Mouse (Mus musculus): ENCODE measurements around the gene Gm12185. TPM values are rescaled to one million over a fixed set of nuclear protein-coding genes. Genes with fewer than 3 reads are reported as not detected.
"Not testable (repeated sequence)": the region's sequence is repeated elsewhere in the genome, so short reads cannot be mapped to it uniquely, and the experiment has no call there.

Gm12185 gene
- polyA plus RNA-seq, 1 experiment from 2014 or later, result not detected

DNA sequence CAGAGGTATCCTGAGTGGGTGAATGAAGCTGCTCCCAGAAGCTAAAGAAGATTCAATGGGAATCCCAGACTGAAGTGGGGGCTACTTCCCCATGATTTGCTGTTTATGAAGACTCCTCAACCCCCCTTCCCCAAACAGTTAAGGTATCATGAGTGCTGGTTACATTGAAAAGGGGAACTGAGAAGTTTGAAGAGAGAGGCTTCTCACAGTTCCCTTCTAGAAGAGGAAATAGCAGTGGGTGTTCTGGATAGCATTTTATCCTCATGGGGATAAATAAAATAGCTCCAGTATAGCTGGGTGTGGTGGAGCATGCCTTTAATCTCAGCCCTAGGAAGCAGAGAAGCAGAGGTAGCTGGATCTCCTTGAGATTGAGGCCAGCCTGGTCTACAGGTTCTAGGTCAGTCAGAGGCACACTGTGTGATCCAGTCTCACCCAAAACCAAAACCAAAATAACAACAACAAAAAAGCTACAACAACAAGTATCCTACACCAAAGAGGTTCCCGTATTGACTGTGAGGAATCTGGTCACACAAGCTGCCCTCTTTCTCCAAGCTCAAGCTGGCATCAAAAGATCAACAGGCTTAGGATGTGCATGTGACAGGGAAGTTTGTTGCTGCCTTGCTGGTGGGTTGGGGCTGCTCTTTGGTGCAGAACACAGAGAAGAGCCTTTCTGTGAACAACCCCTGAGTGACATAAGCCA, 13.6 kb downstream of the Gm12185 start, which contains the start of gene Olfr56:
Gene Olfr56 (plus strand): TSS at position 650 of the 700 bp plus-strand sequence.
- H3K4me2 ChIP-seq; H3K27ac ChIP-seq; H3K9ac ChIP-seq; H3K27me3 ChIP-seq; H3K4me3 ChIP-seq; H3K36me3 ChIP-seq; H3K4me1 ChIP-seq; H3K9me3 ChIP-seq; ATAC-seq (ENCODE audit: insufficient number of reproducible peaks, insufficient read depth, low FRiP score, low TSS enrichment, low read depth): not testable (repeated sequence)
- no CpG with 5 or more reads among the region's 1 CpGs for WGBS

DNA sequence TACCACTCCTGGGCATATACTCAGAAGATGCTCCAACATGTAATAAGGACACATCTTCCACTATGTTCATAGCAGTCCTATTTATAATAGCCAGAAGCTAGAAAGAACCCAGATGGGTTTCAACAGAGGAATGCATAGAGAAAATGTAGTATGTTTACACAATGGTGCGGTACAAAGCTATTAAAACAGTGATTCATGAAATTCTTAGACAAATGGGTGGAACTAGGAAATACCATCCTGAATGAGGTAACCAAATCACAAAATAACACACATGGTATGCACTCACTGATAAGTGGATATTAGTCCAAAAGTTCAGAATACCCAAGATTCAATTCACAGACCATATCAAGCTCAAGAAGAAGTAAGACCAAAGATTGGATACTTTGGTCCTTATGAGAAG, 17.3 kb downstream of the Gm12185 start:
- no CpG with 5 or more reads among the region's 1 CpGs for WGBS
- H3K36me3 ChIP-seq; H3K27ac ChIP-seq; H3K4me1 ChIP-seq; H3K4me3 ChIP-seq; ATAC-seq (ENCODE audit: insufficient number of reproducible peaks, insufficient read depth, low FRiP score, low TSS enrichment, low read depth); H3K9ac ChIP-seq; H3K27me3 ChIP-seq; H3K4me2 ChIP-seq; H3K9me3 ChIP-seq: not testable (repeated sequence)

DNA sequence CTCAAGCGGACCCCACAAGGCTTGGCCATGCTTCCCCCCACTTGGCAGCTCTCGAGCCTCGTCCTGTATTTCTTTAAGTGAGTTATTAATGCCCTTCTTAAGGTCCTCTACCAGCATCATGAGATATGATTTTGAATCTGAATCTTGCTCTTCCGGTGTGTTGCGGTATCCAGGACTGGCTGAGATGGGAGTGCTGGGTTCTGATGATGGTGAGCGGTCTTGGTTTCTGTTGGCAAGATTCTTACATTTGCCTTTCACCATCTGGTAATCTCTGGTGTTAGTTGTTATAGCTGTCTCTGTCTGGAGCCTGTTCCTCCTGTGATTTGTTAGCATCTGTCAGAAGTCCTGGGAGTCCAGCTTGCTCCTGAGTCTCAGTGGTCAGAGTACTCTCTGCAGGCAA, 45.9 kb downstream of the Gm12185 start, which contains the start of gene Psme2b:
Gene Psme2b (minus strand): TSS at position 101 of the 400 bp plus-strand sequence.
- H3K4me2 ChIP-seq; H3K27me3 ChIP-seq; H3K36me3 ChIP-seq; H3K9ac ChIP-seq; H3K4me3 ChIP-seq; H3K9me3 ChIP-seq; H3K27ac ChIP-seq; ATAC-seq (ENCODE audit: insufficient number of reproducible peaks, insufficient read depth, low FRiP score, low TSS enrichment, low read depth); H3K4me1 ChIP-seq: not testable (repeated sequence)
- WGBS, result 86% methylated on average over 6 of the region's 6 CpGs

DNA sequence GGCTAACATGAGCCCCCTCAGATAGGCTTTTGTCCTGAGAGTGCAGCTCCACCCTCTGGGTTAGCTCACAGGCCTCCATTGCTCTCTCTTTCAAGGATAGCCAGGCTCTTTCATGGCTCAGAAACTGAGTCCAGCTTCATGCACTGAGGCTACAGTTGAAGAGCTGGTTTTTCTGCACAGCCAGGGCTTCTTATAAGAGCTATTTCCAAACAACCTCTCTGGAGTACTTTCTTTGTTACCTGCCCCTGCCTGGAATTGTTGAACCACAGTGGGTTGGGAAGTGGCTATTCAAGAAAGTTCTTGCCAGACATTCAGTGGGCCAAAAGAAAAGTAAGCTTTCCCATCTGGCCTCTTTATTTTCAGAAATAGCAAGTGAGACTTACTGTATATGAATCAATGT, 52.7 kb downstream of the Gm12185 start:
- ATAC-seq (ENCODE audit: insufficient number of reproducible peaks, insufficient read depth, low FRiP score, low TSS enrichment, low read depth); H3K9ac ChIP-seq; H3K27ac ChIP-seq; H3K4me2 ChIP-seq; H3K4me3 ChIP-seq; H3K36me3 ChIP-seq; H3K9me3 ChIP-seq; H3K4me1 ChIP-seq; H3K27me3 ChIP-seq: not testable (repeated sequence)

DNA sequence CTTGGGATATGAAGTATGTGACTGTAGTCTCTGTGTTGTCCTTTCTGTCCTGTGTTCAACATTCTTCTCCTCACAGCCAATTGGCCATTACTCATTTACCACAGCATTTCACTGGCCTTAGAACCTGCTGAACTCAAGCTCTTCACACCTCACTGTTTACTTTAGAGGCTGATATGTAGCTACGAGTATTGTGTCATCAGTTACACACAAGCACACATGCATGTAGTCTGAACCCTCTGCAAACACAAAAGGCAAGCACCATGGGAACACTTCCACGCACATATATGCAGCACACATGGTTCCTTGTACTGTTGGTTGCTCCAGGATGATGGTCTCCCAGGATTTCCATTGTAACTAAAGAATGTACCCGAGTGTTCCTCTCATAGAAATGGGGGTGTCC, 56.7 kb downstream of the Gm12185 start:
- no CpG with 5 or more reads among the region's 3 CpGs for WGBS

DNA sequence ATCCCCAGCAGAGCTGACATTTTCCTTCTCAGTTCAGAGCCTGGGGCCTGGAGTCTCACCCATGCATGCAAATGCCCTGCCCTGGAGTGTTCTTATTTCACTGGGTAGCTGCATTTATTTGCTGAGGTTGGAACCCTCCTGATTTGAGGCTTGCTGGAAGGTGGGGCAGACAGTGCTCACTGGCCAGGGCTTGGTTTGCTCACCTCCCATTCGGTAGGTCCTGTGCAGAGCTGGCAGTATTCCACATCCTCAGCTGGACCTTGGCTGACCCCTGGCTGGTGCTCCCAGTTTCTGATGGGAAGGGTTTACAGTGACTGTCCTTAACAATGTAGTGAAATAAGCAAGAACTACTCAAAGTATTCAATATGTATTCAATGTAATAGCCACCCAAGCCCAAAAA, 58.1 kb downstream of the Gm12185 start:
- H3K9ac ChIP-seq; H3K4me2 ChIP-seq; H3K4me3 ChIP-seq; H3K4me1 ChIP-seq; H3K9me3 ChIP-seq; H3K36me3 ChIP-seq; ATAC-seq (ENCODE audit: insufficient number of reproducible peaks, insufficient read depth, low FRiP score, low TSS enrichment, low read depth); H3K27ac ChIP-seq; H3K27me3 ChIP-seq: not testable (repeated sequence)
- 75% methylated on average over 1 of the region's 1 CpGs for WGBS

More for the DNA sequence above, 56.7 kb downstream of the Gm12185 start:
- H3K9me3 ChIP-seq; H3K4me3 ChIP-seq; H3K36me3 ChIP-seq; H3K27me3 ChIP-seq; H3K4me2 ChIP-seq; H3K27ac ChIP-seq; H3K9ac ChIP-seq; H3K4me1 ChIP-seq; ATAC-seq (ENCODE audit: insufficient number of reproducible peaks, insufficient read depth, low FRiP score, low TSS enrichment, low read depth): not testable (repeated sequence)

DNA sequence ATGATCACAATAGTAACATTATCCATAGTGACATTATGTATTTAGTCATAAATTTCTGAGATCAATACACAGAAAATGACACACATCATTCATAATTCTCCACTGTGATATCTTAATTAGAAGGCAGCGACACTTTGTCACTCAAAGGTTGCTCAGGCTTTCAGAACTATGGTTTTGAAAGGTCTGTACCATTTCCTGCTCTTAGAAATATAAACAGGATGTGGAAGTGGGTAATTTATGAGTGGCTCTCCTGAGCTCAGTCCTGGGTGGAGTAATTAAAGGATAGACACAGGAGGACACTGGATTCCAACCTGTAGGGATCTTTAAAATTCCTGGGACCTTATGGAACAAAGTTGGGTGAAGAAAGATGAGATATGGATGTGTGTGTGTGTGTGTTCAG, 58.6 kb downstream of the Gm12185 start:
- 73% methylated on average over 1 of the region's 1 CpGs for WGBS
- H3K4me3 ChIP-seq; H3K27ac ChIP-seq; H3K9me3 ChIP-seq; H3K27me3 ChIP-seq; H3K4me2 ChIP-seq; H3K4me1 ChIP-seq; H3K9ac ChIP-seq; ATAC-seq (ENCODE audit: insufficient number of reproducible peaks, insufficient read depth, low FRiP score, low TSS enrichment, low read depth); H3K36me3 ChIP-seq: not testable (repeated sequence)

DNA sequence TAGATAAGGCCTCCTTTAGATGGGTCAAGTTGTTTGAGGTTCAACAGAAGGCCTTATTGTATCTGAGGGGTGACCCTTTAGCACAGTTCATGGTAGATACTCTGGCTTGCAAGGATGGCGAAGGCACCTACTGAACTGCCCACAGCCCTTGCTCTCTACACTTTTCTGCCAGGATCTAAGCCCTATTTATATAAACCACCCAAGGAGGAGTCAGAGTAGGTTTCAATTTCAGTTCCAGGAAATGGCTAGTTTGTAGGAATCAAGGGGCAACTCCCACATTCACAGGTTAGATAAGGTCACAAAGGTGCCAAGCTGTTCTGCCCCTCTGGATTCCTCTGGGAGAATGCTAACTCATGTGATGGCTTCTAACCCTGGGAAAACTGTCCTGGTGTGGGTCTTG, 64.0 kb downstream of the Gm12185 start:
- H3K27me3 ChIP-seq; H3K9me3 ChIP-seq; H3K9ac ChIP-seq; H3K4me1 ChIP-seq; H3K36me3 ChIP-seq; H3K4me3 ChIP-seq; ATAC-seq (ENCODE audit: insufficient number of reproducible peaks, insufficient read depth, low FRiP score, low TSS enrichment, low read depth); H3K27ac ChIP-seq; H3K4me2 ChIP-seq: not testable (repeated sequence)
- 86% methylated on average over 1 of the region's 1 CpGs for WGBS

DNA sequence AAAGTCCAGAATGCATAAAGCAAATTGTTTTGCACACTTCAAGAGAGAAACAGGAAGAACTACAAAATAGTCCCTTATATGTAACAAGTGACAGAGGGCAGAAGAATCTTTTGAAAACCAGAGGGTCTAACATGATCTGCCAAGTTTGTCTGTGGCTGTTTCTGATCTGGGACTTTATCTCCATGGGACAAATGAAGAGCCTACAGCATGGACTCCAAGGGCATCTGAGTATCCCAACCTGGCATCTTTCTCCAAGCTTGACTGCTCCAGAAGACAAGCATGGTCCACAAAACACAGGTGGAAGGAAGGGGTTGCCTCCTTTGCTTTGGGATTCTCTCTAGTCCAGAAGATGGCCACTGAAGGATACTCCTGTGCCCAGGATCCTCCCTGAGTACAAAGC, 65.6 kb downstream of the Gm12185 start:
- H3K27me3 ChIP-seq; H3K4me3 ChIP-seq; H3K9ac ChIP-seq; H3K9me3 ChIP-seq; H3K36me3 ChIP-seq; ATAC-seq (ENCODE audit: insufficient number of reproducible peaks, insufficient read depth, low FRiP score, low TSS enrichment, low read depth); H3K27ac ChIP-seq; H3K4me1 ChIP-seq; H3K4me2 ChIP-seq: not testable (repeated sequence)

DNA sequence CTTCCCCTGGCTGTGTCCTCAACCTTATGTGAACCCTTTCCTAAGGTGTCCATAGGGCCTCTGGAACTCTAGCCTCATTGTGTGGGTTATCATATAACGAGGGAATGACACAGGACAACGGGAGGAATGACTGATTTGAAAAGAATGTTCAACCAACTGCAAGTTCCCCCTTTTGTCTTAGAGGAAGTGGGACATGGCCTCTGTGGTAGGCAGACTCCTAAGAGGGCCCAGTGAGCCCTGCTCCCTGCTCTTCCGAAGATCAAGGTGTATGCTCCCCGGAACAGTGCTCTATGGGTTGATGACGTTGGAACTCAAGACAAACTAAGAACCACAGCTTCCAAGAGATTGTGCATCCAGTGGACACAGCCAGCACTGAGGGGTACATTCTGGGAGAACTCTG, 68.2 kb downstream of the Gm12185 start:
- not testable (repeated sequence) for ATAC-seq (ENCODE audit: insufficient number of reproducible peaks, insufficient read depth, low FRiP score, low TSS enrichment, low read depth); H3K4me3 ChIP-seq
- WGBS, result 82% methylated on average over 5 of the region's 5 CpGs

DNA sequence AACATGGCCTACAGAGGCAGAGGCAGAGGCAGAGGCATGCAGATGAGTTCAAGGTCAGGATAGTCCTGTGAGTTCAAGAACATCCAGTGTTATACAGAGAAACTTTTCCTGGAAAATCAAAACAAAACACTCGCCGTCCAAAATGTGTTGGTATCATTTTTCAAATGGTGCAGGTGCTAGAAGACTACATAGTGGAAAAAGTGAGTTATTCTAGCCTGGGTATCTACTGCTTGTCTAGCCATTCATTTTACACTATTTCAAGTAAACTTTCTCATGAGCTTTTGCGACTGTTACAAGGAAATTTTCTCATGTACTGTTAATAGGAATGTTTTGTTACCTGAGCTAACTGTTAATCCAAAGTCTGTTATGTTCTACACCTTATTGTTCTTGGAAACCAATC, 73.6 kb downstream of the Gm12185 start:
- no peaks in the 10 kb centered on the region for H3K27me3 ChIP-seq
- no peak overlapping the region for H3K27ac ChIP-seq
- no peak overlapping the region for H3K4me2 ChIP-seq
- no peaks in the 10 kb centered on the region for H3K9me3 ChIP-seq
- WGBS, result 79% methylated on average over 3 of the region's 3 CpGs
- no peaks in the 10 kb centered on the region for H3K4me1 ChIP-seq
- no peak overlapping the region for H3K4me3 ChIP-seq
- no peak for ATAC-seq (ENCODE audit: insufficient number of reproducible peaks, insufficient read depth, low FRiP score, low TSS enrichment, low read depth)
- H3K36me3 ChIP-seq, result no peaks in the 10 kb centered on the region
- no peak overlapping the region for H3K9ac ChIP-seq

More for the DNA sequence above, 68.2 kb downstream of the Gm12185 start:
- H3K4me2 ChIP-seq, H3K27me3 ChIP-seq, H3K27ac ChIP-seq, H3K9ac ChIP-seq, H3K9me3 ChIP-seq, H3K36me3 ChIP-seq, H3K4me1 ChIP-seq: not testable (repeated sequence)

DNA sequence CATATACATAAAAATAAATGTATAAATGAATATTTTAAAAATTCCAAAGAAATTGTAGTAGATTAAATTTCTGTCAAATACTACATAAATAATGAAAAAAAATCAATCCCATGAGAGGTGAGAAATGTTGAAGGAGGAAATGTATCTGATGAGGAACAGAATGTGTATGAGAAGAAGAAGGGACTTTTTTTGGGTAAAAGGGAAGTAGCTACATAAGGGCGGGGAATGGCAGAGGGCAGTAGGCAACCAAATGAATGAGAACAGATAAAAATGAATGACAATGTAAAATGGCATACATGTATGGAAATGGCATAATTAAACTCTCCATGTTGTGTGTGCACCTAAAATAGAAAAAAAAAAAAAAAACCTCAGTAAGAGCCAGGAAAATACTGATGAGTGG, 78.4 kb downstream of the Gm12185 start:
- Histone ChIP-seq H3K9ac (no peak overlapping the region), H3K27me3 (no peaks in the 10 kb centered on the region), H3K36me3 (no peaks in the 10 kb centered on the region), H3K4me2 (no peak overlapping the region), H3K27ac (no peak overlapping the region), H3K9me3 (no peaks in the 10 kb centered on the region), H3K4me3 (no peak overlapping the region), H3K4me1 (no peaks in the 10 kb centered on the region)
- ATAC-seq (ENCODE audit: insufficient number of reproducible peaks, insufficient read depth, low FRiP score, low TSS enrichment, low read depth), result no peak
- WGBS, result 87% methylated on average over 1 of the region's 1 CpGs
